Mouse (Mus musculus) heart, adult 2 months (tissue): Measurements from ENCODE around the gene Slc5a11. TPM values are rescaled to one million over a fixed set of nuclear protein-coding genes. Genes with fewer than 3 reads are reported as not detected.

Experiments
- DNase-seq, 2 experiments: peaks; one replicate each; pipeline ENCODE4 v3.0.0; 2021
- H3K27ac ChIP-seq: fragments of 200-600 bp; 2 replicates; pipeline ENCODE4 v1.8.1; 2022
- H3K27me3 ChIP-seq: fragments of 200-500 bp; 2 replicates; pipeline ENCODE4 v1.6.1; 2012; ENCODE audit warnings: mild to moderate bottlenecking, low read length, inconsistent platforms, mixed read lengths; ENCODE audit not compliant: control insufficient read depth, insufficient read depth
- H3K36me3 ChIP-seq: fragments of 200-500 bp; 2 replicates; pipeline ENCODE4 v1.6.1; 2012; ENCODE audit warnings: low read length, inconsistent platforms; ENCODE audit not compliant: control insufficient read depth, insufficient read depth
- H3K4me1 ChIP-seq: fragments of 200-500 bp; 2 replicates; pipeline ENCODE4 v1.6.1; 2011; ENCODE audit warnings: low read length; ENCODE audit not compliant: control insufficient read depth, insufficient read depth
- H3K4me3 ChIP-seq: fragments of 200-600 bp; 2 replicates; pipeline ENCODE4 v1.8.1; 2022
- H3K79me2 ChIP-seq: fragments of 200-500 bp; replicated peaks from 2 replicates; pipeline ENCODE4 v1.6.1; 2012; ENCODE audit warnings: mild to moderate bottlenecking, inconsistent platforms, low read length, moderate library complexity, mixed read lengths; ENCODE audit not compliant: control insufficient read depth, insufficient read depth
- H3K9ac ChIP-seq: fragments of 200-500 bp; 2 replicates; pipeline ENCODE4 v1.6.1; 2012; ENCODE audit warnings: low read depth, mild to moderate bottlenecking, control low read depth, inconsistent platforms, low read length, mixed read lengths
- CTCF ChIP-seq: fragments of 200-600 bp; IDR thresholded peaks from 2 replicates; pipeline ENCODE4 v1.8.1; 2022; ENCODE audit warnings: antibody characterized with exemption, mild to moderate bottlenecking, moderate library complexity
- EP300 ChIP-seq: fragments of 200-500 bp; IDR thresholded peaks from 2 replicates; pipeline ENCODE4 v1.6.1; 2011; ENCODE audit warnings: low read depth, low read length, control low read depth; ENCODE audit not compliant: insufficient read depth
- POLR2A ChIP-seq: fragments of 200-500 bp; IDR thresholded peaks from 2 replicates; pipeline ENCODE4 v1.6.1; 2011; ENCODE audit warnings: mild to moderate bottlenecking, low read depth, low read length, control low read depth; ENCODE audit not compliant: insufficient read depth
- WGBS: fragments of 180-500 bp; shearing (Covaris S2); methylation state at CpG from one replicate; pipeline ENCODE4 v1.1.7; 2018; 5-methylcytosine and 5-hydroxymethylcytosine counted together
- intact Hi-C: fragments of 180-260 bp; cut with DNase I; formaldehyde crosslinking; loops from one replicate; pipeline ENCODE4 v1.15.1; 2025
- polyA plus RNA-seq: library from polyadenylated mRNA; depleted of rRNA; stranded (reverse); fragments of >200 nt; gene quantifications from 2 replicates; pipeline ENCODE4 v1.2.3, GENCODE M21; 2012
- total RNA-seq, 2 experiments: library from RNA; stranded (reverse); gene quantifications; 2 replicates each; pipeline ENCODE4 v1.2.3; 2021

Slc5a11 gene
- total and polyA plus RNA-seq, 3 experiments: 0.10 TPM; not detected in 2

DNA sequence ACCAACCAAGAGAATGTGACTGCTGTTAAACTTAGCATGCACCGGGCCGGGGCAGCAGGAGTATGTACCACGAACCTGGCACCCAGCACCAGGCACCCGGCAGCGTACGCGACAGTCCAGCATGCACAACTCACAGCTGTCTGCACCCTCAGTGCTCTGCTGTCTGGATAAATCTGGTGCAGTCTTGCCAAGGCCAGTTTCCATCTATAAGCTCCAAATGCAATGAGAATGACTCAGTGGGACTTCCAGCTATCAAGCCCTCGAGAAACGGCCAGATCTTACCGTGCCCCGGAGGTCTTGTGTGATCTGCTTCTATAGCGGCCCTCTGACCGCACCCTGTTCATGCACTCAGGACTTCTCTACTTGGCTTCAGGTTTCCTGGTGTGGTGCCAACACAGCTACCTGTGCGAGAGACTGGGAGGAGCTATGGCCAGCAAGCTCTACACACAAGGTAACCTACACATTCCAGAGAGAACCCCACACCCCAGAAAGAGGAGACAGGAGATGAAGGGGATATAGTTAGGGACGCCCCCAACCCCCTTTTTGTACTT is 14.8 kb upstream of the Slc5a11 start:
- Histone ChIP-seq H3K79me2 (no peaks in the 10 kb centered on the region), H3K27ac (no peak overlapping the region), H3K9ac (no peak overlapping the region), H3K36me3 (no peaks in the 10 kb centered on the region), H3K4me3 (no peak overlapping the region), H3K4me1 (no peaks in the 10 kb centered on the region), H3K27me3 (no peaks in the 10 kb centered on the region)
- intact Hi-C loops: no loop called here
- whole genome bisulfite sequencing: 87% methylated on average over 15 of the region's 15 CpGs
- DNase-seq: no peak
- no peak for TF ChIP-seq POLR2A
- TF ChIP-seq CTCF: no peak
- TF ChIP-seq EP300: no peak

DNA sequence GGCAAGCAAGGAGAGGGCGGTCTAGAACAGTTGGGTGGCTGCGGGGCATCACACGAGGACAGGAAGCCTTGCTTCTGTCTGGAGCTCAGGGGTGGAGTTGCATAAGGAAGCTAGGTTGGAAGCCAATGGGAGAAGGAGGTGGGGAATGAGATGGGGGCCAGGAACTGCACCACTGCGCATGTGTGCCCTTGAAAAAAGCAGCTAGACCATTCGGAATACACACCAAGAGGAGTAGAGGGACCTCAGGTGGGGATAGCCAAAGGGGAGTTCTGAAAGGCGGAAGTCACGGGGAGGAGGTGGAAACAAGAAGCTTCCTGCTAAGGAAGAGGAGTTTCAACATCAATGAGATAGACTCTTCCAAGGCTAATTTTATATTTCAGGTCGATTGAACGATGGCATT is 13.9 kb upstream of the Slc5a11 start:
- Histone ChIP-seq H3K4me3 (no peak overlapping the region), H3K27ac (no peak overlapping the region), H3K27me3 (no peaks in the 10 kb centered on the region), H3K9ac (no peak overlapping the region), H3K36me3 (no peaks in the 10 kb centered on the region), H3K79me2 (no peaks in the 10 kb centered on the region), H3K4me1 (peaks cover 1% of the 10 kb centered on the region; the same call in 1 of the 2 replicates)
- no peak for DNase-seq
- intact Hi-C loops: no loop called here
- TF ChIP-seq POLR2A: no peak
- no peak for TF ChIP-seq EP300
- TF ChIP-seq CTCF: no peak
- 59% methylated on average over 9 of the region's 9 CpGs for WGBS

DNA sequence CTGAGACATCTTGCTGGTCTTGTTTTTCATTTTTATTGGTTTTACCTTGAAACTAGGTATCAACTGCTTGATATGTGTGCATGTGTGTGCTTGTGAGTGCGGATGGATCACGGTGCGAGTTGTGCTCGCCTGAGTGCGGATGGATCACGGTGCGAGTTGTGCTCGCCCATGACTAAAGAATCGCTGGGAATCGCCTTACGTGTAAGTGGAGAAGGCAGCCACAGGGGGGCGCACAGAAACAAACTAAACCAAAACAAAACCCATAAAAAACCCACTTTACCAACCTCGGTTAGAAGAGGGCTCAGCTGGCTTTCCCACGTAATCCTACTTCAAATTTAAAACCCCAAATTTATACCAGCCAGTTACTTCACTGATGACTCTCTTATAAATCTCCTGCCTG is 9.3 kb upstream of the Slc5a11 start:
- no peak overlapping the region for H3K4me3 ChIP-seq
- 21% methylated on average over 14 of the region's 14 CpGs for WGBS
- H3K79me2 ChIP-seq: no peaks in the 10 kb centered on the region
- DNase-seq: peak; percentile 40 to 56
- H3K36me3 ChIP-seq: no peaks in the 10 kb centered on the region
- no peak overlapping the region for H3K9ac ChIP-seq
- H3K27me3 ChIP-seq: no peaks in the 10 kb centered on the region
- TF ChIP-seq EP300 (no peak), CTCF (peak; percentile 82)
- peaks cover 1% of the 10 kb centered on the region; the same call in 1 of the 2 replicates for H3K4me1 ChIP-seq
- intact Hi-C loops: loop anchor here (1.0 to 5.0 kb wide), 2 partner anchors 192 to 260 kb away; no protein-coding TSS in a partner anchor
- H3K27ac ChIP-seq: no peak overlapping the region

DNA sequence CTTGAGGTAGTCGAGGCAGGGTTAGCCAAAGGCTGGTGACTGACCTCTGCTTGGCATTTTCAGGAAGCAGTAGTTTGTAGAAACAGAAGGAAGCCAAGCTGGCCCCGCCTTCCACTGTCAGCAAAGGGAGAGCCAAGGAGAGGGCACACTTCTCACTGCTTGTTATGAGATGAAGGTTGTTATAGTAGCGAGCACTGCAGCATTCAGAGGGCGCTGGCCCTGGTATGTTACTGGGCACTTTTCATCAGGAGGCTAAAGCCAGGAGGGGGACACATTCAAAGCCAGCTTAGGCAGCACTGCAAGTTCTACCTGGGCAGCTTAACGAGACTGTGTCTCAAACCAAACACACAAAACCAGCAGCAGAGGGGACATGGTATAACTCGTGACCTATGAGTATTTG is 7.0 kb upstream of the Slc5a11 start:
- Histone ChIP-seq H3K4me3 (no peak overlapping the region), H3K4me1 (peaks cover 1% of the 10 kb centered on the region; the same call in 1 of the 2 replicates), H3K27ac (no peak overlapping the region), H3K36me3 (no peaks in the 10 kb centered on the region), H3K79me2 (no peaks in the 10 kb centered on the region), H3K9ac (no peak overlapping the region), H3K27me3 (no peaks in the 10 kb centered on the region)
- TF ChIP-seq CTCF: no peak
- no peak for TF ChIP-seq POLR2A
- TF ChIP-seq EP300: no peak
- WGBS: 66% methylated on average over 6 of the region's 6 CpGs
- no peak for DNase-seq
- intact Hi-C loops: loop anchor here (5.0 kb wide), 1 partner anchor 190 kb away; no protein-coding TSS in a partner anchor

DNA sequence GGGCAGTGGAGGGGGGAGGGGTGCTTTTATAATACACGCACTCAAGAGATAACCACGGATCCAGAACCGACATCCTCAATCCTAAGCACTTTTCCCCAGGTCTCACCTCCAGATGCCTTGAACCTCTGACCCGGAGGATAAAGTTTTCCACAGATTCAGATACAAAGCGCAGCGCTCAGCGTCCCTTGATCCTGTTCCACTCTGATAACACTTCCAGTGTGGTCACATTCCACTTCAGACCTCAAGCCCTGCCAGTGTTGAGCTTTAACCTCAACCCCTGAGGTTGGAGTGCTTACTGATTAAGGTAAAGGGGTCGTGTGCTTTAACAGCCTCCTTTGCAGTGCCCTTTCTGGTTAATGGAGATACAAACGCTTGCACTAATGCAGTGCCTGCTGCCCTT is 4.7 kb upstream of the Slc5a11 start:
- TF ChIP-seq CTCF (no peak), EP300 (no peak), POLR2A (no peak)
- no peaks in the 10 kb centered on the region for H3K36me3 ChIP-seq
- WGBS: 14% methylated on average over 9 of the region's 9 CpGs
- H3K79me2 ChIP-seq: no peaks in the 10 kb centered on the region
- no peak overlapping the region for H3K27ac ChIP-seq
- intact Hi-C loops: loop anchor here (5.0 kb wide), 1 partner anchor 187 kb away; no protein-coding TSS in a partner anchor
- H3K4me1 ChIP-seq: peaks cover 1% of the 10 kb centered on the region; the same call in 1 of the 2 replicates
- no peak overlapping the region for H3K9ac ChIP-seq
- H3K4me3 ChIP-seq: no peak overlapping the region
- no peaks in the 10 kb centered on the region for H3K27me3 ChIP-seq
- DNase-seq: no peak

DNA sequence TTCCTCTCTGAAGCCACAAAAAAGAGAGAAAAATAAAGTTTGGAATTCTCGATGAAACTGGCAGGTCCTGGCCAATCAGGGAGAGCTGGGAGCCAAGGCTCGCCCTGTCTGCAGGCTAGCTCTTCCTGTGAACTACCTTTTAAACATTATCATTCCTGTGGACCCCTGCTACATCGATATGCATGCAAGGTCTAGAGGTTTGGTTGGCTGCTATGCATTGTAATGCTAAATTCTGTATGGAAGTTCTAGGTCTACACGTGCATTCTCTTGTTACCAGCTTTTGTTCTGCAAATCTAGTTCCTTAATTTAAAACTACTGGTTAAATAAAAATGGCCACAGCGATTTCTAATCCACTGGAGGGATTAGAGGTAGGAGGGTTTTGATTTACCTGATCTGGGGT is 3.1 kb upstream of the Slc5a11 start:
- Histone ChIP-seq H3K79me2 (no peaks in the 10 kb centered on the region), H3K4me1 (no peaks in the 10 kb centered on the region), H3K27ac (no peak overlapping the region), H3K27me3 (no peaks in the 10 kb centered on the region), H3K36me3 (no peaks in the 10 kb centered on the region), H3K4me3 (no peak overlapping the region), H3K9ac (no peak overlapping the region)
- DNase-seq: no peak
- intact Hi-C loops: no loop called here
- WGBS: 66% methylated on average over 5 of the region's 5 CpGs
- TF ChIP-seq EP300 (no peak), POLR2A (no peak), CTCF (no peak)
